Mouse (Mus musculus): ENCODE measurements at regions not wholly inside any gene's neighbourhood (a gene's known extent, or its start where the extent isn't known, plus 50 kb on each side); places are given as distances from the start of the nearest gene placed in this dataset.
A peak's percentile ranks its signal among the peaks of the same experiment; 100 is the strongest.

- no peak for DNase-seq (ENCODE audit: low spot score in 2 of 2)
Measured at GRCm38 (mm10) chr3:73435241-73435640, 273.0 kb downstream of the Bche start.

- no peak for DNase-seq (ENCODE audit: low spot score in 2 of 2)
Measured at GRCm38 (mm10) chr3:73434331-73434730, 273.9 kb downstream of the Bche start.

GRCm38 (mm10) chr3:73409929-73410522 lies 298.2 kb downstream of the Bche start:
- peak; percentile 25 to 75 for DNase-seq (ENCODE audit: low spot score in 2 of 2)

GRCm38 (mm10) chr3:73401395-73401794 lies 306.8 kb downstream of the Bche start:
- DNase-seq (ENCODE audit: low spot score in 2 of 2), result peak in 1 of 2 experiments; percentile 60

- peak in 1 of 2 experiments; percentile 12 for DNase-seq (ENCODE audit: low spot score in 2 of 2)
Measured at GRCm38 (mm10) chr3:73395808-73396207, 312.4 kb downstream of the Bche start.

- no peak for DNase-seq (ENCODE audit: low spot score in 2 of 2)
Measured at GRCm38 (mm10) chr3:73389722-73390651, 318.2 kb downstream of the Bche start.

- DNase-seq (ENCODE audit: low spot score in 2 of 2), result no peak
Measured at GRCm38 (mm10) chr3:73354861-73355496, 297.4 kb upstream of the Slitrk3 start.

GRCm38 (mm10) chr3:73343199-73343598 lies 285.6 kb upstream of the Slitrk3 start:
- peak; percentile 65 to 84 for DNase-seq (ENCODE audit: low spot score in 2 of 2)

GRCm38 (mm10) chr3:73339730-73340129 lies 282.1 kb upstream of the Slitrk3 start:
- no peak for DNase-seq (ENCODE audit: low spot score in 2 of 2)

GRCm38 (mm10) chr3:73323214-73323613 lies 265.6 kb upstream of the Slitrk3 start:
- no peak for DNase-seq (ENCODE audit: low spot score in 2 of 2)
